Mouse (Mus musculus) liver, postnatal 0 days (tissue): Measurements from ENCODE around the gene Psmc3ip. TPM values are rescaled to one million over a fixed set of nuclear protein-coding genes. Genes with fewer than 3 reads are reported as not detected.
A peak's percentile ranks its signal among the peaks of the same experiment; 100 is the strongest.

Experiments used
- ATAC-seq: fragments of 200-750 bp; cut with Nextera tagmentation; 2 replicates; pipeline ENCODE4 v1.8.0; 2017; ENCODE audit warnings: mild to moderate bottlenecking, moderate library complexity
- DNase-seq: peaks from one replicate; pipeline ENCODE4 v3.0.0-alpha.2; 2016
- H3K27ac ChIP-seq: fragments of 300-500 bp; sonication (generic); 2 replicates; pipeline ENCODE4 v1.5.1; 2014; ENCODE audit warnings: antibody characterized with exemption, moderate library complexity, mild to moderate bottlenecking, low read depth
- H3K27me3 ChIP-seq: fragments of 300-500 bp; sonication (generic); 2 replicates; pipeline ENCODE4 v1.6.1; 2014; ENCODE audit warnings: low read length, control low read depth, mixed read lengths; ENCODE audit not compliant: insufficient read depth
- H3K36me3 ChIP-seq: fragments of 300-500 bp; sonication (generic); replicated peaks from 2 replicates; pipeline ENCODE4 v1.6.1; 2014; ENCODE audit warnings: mild to moderate bottlenecking, control low read depth, low read length, moderate library complexity, mixed read lengths; ENCODE audit not compliant: insufficient read depth
- H3K4me1 ChIP-seq: fragments of 300-500 bp; sonication (generic); 2 replicates; pipeline ENCODE4 v1.6.1; 2014; ENCODE audit warnings: antibody characterized with exemption, mild to moderate bottlenecking, control low read depth; ENCODE audit not compliant: insufficient read depth
- H3K4me2 ChIP-seq: fragments of 300-500 bp; sonication (generic); 2 replicates; pipeline ENCODE4 v1.6.1; 2014; ENCODE audit warnings: low read depth, mild to moderate bottlenecking, low read length, moderate library complexity, mixed read lengths
- H3K4me3 ChIP-seq: fragments of 300-500 bp; sonication (generic); 2 replicates; pipeline ENCODE4 v1.5.1; 2014; ENCODE audit warnings: low read depth, low read length
- H3K9ac ChIP-seq: fragments of 300-500 bp; sonication (generic); replicated peaks from 2 replicates; pipeline ENCODE4 v1.6.1; 2014; ENCODE audit warnings: mild to moderate bottlenecking, moderate library complexity
- H3K9me3 ChIP-seq: fragments of 300-500 bp; sonication (generic); 2 replicates; pipeline ENCODE4 v1.6.1; 2016; ENCODE audit warnings: mild to moderate bottlenecking, control low read depth, low read length, mixed read lengths
- CTCF ChIP-seq: sonication (generic); IDR thresholded peaks from 2 replicates; pipeline ENCODE4 v1.5.1; 2016; ENCODE audit warnings: antibody characterized with exemption, low read depth
- EP300 ChIP-seq: IDR thresholded peaks from 2 replicates; pipeline ENCODE4 v1.6.1; 2016; ENCODE audit warnings: antibody characterized with exemption, low read depth, mild to moderate bottlenecking
- WGBS: fragments of 180-500 bp; shearing (Covaris S2); extraction: QIAGEN DNeasy Blood & Tissue Kit; methylation state at CpG from one replicate; pipeline ENCODE4 v1.1.7; 2014; ENCODE audit not compliant: insufficient replicate concordance; 5-methylcytosine and 5-hydroxymethylcytosine counted together
- polyA plus RNA-seq: library from polyadenylated mRNA; unstranded; fragments of >200 nt; fragmentation: Nextera tagmentation; extraction: Ambion mirVana; gene quantifications from 2 replicates; pipeline ENCODE4 v1.2.1, GENCODE M21; 2015

Psmc3ip gene
- polyA plus RNA-seq, 1 experiment from 2014 or later = 8.1 TPM

DNA sequence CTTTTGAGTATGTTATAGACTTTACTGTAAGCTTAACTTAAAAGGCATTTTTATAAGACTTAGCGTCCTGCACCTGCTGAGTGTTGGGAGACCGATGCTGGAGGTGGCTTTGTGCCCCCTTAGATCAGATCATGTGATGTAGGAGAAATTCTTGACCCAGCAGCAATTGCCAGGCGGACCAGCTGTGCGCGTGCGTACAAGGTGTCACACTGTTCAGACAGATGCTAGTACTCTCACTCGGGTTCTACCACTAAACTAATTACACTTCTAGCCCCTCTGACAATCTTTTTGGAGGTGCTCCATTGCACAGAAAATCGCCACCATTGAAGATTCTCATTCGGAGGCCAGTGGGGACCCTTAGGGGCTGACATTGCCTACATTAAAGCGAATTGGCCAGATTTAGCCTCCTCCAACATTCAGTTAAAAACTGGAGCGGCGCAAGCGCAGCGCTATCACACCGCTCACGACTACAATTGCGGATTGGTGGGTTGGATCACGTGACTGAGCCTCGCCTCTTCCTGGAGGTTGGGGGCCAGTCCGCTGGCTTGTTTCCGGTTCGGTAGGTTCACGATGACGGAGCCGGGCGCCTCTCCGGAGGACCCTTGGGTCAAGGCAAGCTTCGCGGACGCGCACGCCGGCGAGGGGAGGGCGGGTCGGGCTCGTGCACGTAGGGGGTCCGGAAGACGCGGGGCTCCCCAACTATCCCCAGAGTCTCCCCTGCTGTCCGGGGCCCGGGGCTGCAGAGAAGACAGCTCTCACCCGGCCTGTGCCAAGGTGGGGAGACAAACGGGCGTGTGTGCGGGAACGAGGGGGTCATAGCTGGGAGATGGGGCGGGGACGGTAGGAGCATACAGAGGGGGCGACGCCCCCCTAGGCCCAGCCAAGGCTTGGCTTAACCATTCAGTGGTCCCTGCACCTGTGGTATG lies 8.2 kb downstream of the Psmc3ip start, which contains the start of gene Mlx:
Gene Mlx, plus strand, starts transcription at position 522 of the 926 bp plus-strand sequence.
- H3K9ac ChIP-seq = peak within 1 kb of the TSS; percentile 86
- 2% methylated on average over 51 of the region's 52 CpGs for WGBS
- H3K27me3 ChIP-seq = no peaks in the 10 kb centered on the region
- TF ChIP-seq EP300 = no peak
- no peak for TF ChIP-seq CTCF
- peak within 1 kb of the TSS; percentile 98 for H3K4me2 ChIP-seq
- DNase-seq (peak; percentile 91), ATAC-seq (peak; percentile 73)
- peaks cover 36% of the 10 kb centered on the region for H3K4me1 ChIP-seq
- peaks cover 46% of the 10 kb centered on the region for H3K36me3 ChIP-seq
- peak within 1 kb of the TSS; percentile 80 for H3K4me3 ChIP-seq
- peak within 1 kb of the TSS; percentile 87 for H3K27ac ChIP-seq
- H3K9me3 ChIP-seq = no peaks in the 10 kb centered on the region

DNA sequence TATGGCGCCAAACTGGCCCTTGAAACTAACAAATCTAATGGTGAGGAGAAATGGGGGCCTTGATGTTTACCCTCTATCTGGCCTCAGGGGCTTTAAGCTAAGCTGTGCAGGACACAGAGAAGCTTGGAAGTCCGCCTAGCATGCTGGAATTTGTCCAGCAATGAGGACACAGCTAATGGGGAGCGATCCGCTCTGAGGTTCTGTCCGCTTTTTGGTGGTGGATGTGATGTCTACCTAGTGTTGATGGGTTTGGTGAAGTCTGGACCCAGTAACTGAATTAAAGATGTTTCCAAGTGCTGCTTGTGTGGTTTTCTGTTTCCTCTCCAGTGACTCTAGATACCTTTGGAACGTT lies 8.9 kb downstream of the Psmc3ip start:
- peak overlapping the region; percentile 87 for H3K27ac ChIP-seq
- DNase-seq (no peak), ATAC-seq (no peak)
- H3K9me3 ChIP-seq = no peaks in the 10 kb centered on the region
- H3K27me3 ChIP-seq = no peaks in the 10 kb centered on the region
- H3K4me3 ChIP-seq = peak overlapping the region; percentile 80; the same call in 1 of the 2 replicates
- 76% methylated on average over 6 of the region's 6 CpGs for whole genome bisulfite sequencing
- no peak for TF ChIP-seq EP300
- no peak for TF ChIP-seq CTCF
- peak overlapping the region; percentile 98 for H3K4me2 ChIP-seq
- peaks cover 44% of the 10 kb centered on the region for H3K4me1 ChIP-seq
- H3K36me3 ChIP-seq = peaks cover 39% of the 10 kb centered on the region
- peak overlapping the region; percentile 86; the same call in 1 of the 2 replicates for H3K9ac ChIP-seq

DNA sequence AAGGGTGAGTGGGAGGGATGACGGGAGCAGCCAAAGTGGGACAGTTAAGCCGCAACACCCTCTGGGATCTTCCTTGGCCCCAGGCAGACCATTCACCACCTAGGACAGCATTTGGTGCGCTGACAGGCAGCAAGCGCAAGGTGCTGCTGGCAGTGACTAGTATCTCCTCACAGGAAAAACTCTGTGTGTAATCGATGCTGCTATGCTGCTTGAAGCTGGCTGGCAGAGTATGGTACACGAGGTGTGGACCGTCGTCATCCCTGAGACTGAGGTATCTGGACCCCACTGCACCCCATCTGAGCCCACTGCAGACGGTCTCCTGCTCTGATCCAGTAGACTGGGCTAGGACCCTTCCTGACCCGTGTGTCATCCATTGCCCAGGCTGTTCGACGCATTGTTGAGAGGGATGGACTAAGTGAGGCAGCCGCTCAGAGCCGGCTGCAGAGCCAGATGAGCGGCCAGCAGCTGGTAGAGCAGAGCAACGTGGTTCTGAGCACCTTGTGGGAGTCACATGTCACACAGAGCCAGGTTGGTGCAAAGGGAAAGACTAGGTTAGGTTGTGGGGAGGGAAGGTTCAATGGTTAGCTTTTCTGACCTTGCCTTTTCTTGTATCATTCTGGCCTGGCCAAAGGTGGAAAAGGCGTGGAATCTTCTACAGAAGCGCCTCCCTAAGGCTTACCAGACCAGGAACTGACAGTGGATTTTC lies 9.5 kb downstream of the Psmc3ip start:
- peaks cover 34% of the 10 kb centered on the region for H3K36me3 ChIP-seq
- H3K9me3 ChIP-seq = no peaks in the 10 kb centered on the region
- WGBS = 89% methylated on average over 18 of the region's 18 CpGs
- no peak overlapping the region for H3K27ac ChIP-seq
- H3K4me2 ChIP-seq = no peak overlapping the region
- DNase-seq (no peak), ATAC-seq (no peak)
- TF ChIP-seq CTCF = no peak
- TF ChIP-seq EP300 = no peak
- no peaks in the 10 kb centered on the region for H3K27me3 ChIP-seq
- no peak overlapping the region for H3K4me3 ChIP-seq
- no peak overlapping the region for H3K9ac ChIP-seq
- H3K4me1 ChIP-seq = peaks cover 46% of the 10 kb centered on the region

DNA sequence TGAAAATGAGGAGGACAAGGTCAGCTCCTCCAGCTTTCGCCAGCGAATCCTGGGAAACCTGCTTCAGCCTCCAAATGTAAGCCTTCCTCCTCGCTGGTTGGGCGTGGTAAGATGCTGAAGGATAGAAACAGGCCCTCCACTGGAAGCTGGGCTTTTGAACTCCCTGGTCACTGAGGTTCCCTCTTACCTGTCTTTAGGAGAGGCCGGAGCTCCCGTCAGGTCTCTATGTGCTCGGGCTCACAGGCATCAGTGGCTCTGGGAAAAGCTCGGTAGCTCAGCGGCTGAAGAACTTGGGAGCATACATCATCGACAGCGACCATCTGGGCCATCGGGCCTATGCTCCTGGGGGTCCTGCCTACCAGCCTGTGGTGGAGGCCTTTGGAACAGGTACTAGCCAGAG lies 10.4 kb downstream of the Psmc3ip start:
- H3K27ac ChIP-seq = no peak overlapping the region
- 91% methylated on average over 12 of the region's 12 CpGs for WGBS
- peaks cover 46% of the 10 kb centered on the region for H3K4me1 ChIP-seq
- H3K27me3 ChIP-seq = peaks cover 7% of the 10 kb centered on the region
- DNase-seq (no peak), ATAC-seq (no peak)
- H3K9ac ChIP-seq = no peak overlapping the region
- H3K9me3 ChIP-seq = no peaks in the 10 kb centered on the region
- no peak overlapping the region for H3K4me3 ChIP-seq
- H3K4me2 ChIP-seq = no peak overlapping the region
- H3K36me3 ChIP-seq = peaks cover 29% of the 10 kb centered on the region
- TF ChIP-seq CTCF = no peak
- no peak for TF ChIP-seq EP300

DNA sequence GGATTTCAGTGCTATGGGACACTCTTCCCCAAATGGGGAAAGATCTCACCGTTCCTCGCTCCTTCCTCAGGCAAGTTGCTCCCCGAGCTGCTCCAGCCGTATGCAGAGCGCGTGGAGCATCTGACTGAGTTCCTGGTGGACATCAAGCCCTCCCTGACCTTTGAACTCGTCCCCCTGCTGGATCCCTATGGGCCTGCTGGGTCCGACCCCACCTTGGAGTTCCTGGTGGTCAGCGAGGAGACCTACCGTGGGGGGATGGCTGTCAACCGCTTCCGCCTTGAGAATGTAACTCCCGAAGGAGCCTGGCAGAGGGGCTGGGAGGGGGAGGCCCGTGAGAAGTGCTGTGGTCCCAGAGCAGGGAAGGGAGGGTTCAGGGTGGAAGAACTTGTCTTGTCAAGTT lies 11.0 kb downstream of the Psmc3ip start:
- H3K4me2 ChIP-seq = peak overlapping the region; percentile 88

DNA sequence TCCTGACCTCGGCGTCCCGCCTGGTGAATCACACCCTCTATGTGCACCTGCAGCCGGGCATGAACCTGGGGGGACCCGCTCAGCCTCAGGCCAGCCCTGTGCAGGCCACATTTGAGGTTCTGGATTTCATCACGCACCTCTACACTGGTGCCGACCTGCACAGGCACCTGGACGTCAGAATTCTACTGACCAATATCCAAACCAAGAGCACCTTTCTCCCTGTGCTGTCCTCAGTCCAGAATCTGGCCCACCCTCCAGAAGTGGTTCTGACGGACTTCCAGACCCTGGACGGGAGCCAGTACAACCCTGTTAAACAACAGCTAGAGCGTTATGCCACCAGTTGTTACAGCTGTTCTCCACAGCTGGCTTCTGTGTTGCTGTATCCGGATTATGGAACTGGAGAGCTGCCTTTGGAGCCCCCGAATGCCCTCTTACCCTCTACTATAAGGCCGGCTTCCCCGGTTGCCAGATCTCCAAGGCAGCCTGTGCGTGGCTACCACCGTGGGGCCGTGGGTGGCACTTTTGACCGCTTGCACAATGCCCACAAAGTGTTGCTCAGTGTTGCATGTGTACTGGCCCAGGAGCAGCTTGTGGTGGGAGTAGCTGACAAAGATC lies 12.0 kb downstream of the Psmc3ip start:
- H3K4me2 ChIP-seq = peak overlapping the region; percentile 88
- H3K9ac ChIP-seq = peak overlapping the region; percentile 86
- DNase-seq = peak; percentile 67
- ATAC-seq = peak; percentile 23
- H3K27ac ChIP-seq = peak overlapping the region; percentile 93
- H3K4me1 ChIP-seq = peaks cover 47% of the 10 kb centered on the region
- H3K36me3 ChIP-seq = peaks cover 17% of the 10 kb centered on the region
- H3K27me3 ChIP-seq = peaks cover 23% of the 10 kb centered on the region
- peak overlapping the region; percentile 65 for H3K4me3 ChIP-seq
- TF ChIP-seq EP300 (no peak), CTCF (no peak)
- WGBS = 22% methylated on average over 19 of the region's 19 CpGs
- no peaks in the 10 kb centered on the region for H3K9me3 ChIP-seq

More for the DNA sequence above, 11.0 kb downstream of the Psmc3ip start:
- no peak overlapping the region for H3K4me3 ChIP-seq
- DNase-seq (no peak), ATAC-seq (no peak)
- 83% methylated on average over 14 of the region's 14 CpGs for WGBS
- H3K36me3 ChIP-seq = peaks cover 23% of the 10 kb centered on the region
- peaks cover 13% of the 10 kb centered on the region for H3K27me3 ChIP-seq
- no peaks in the 10 kb centered on the region for H3K9me3 ChIP-seq
- peaks cover 49% of the 10 kb centered on the region for H3K4me1 ChIP-seq
- peak overlapping the region; percentile 93; the same call in 1 of the 2 replicates for H3K27ac ChIP-seq
- no peak for TF ChIP-seq CTCF
- H3K9ac ChIP-seq = no peak overlapping the region; the same call in 1 of the 2 replicates
